Mouse (Mus musculus) hindbrain, embryonic 11.5 days (tissue): ENCODE measurements around the gene Cpeb2. TPM values are rescaled to one million over a fixed set of nuclear protein-coding genes. Genes with fewer than 3 reads are reported as not detected.

Experiments used
- ATAC-seq: fragments of 200-750 bp; cut with Nextera tagmentation; 2 replicates; pipeline ENCODE4 v1.8.0; 2017; ENCODE audit warnings: mild to moderate bottlenecking, moderate TSS enrichment, moderate library complexity; ENCODE audit not compliant: low FRiP score
- DNase-seq: peaks from one replicate; pipeline ENCODE4 v3.0.0-alpha.2; 2015; ENCODE audit warnings: low spot score
- H3K27ac ChIP-seq: fragments of 300-500 bp; sonication (generic); 2 replicates; pipeline ENCODE4 v1.5.1; 2014; ENCODE audit warnings: mild to moderate bottlenecking, low read depth, low read length
- H3K27me3 ChIP-seq: fragments of 300-500 bp; sonication (generic); 2 replicates; pipeline ENCODE4 v1.6.1; 2014; ENCODE audit warnings: mild to moderate bottlenecking, low read length, moderate library complexity, mixed read lengths; ENCODE audit not compliant: control insufficient read depth, insufficient read depth
- H3K36me3 ChIP-seq: fragments of 300-500 bp; sonication (generic); 2 replicates; pipeline ENCODE4 v1.6.1; 2014; ENCODE audit warnings: mild to moderate bottlenecking, low read length, moderate library complexity, mixed read lengths; ENCODE audit not compliant: control insufficient read depth, insufficient read depth
- H3K4me1 ChIP-seq: fragments of 300-500 bp; sonication (generic); replicated peaks from 2 replicates; pipeline ENCODE4 v1.6.1; 2014; ENCODE audit warnings: low read length, mixed read lengths; ENCODE audit not compliant: control insufficient read depth, insufficient read depth
- H3K4me2 ChIP-seq: fragments of 300-500 bp; sonication (generic); replicated peaks from 2 replicates; pipeline ENCODE4 v1.6.1; 2014; ENCODE audit warnings: mild to moderate bottlenecking, low read depth, low read length
- H3K4me3 ChIP-seq: fragments of 300-500 bp; sonication (generic); 2 replicates; pipeline ENCODE4 v1.5.1; 2014; ENCODE audit warnings: low read depth, low read length
- H3K9ac ChIP-seq: fragments of 300-500 bp; sonication (generic); 2 replicates; pipeline ENCODE4 v1.6.1; 2014; ENCODE audit warnings: low read depth, low read length
- H3K9me3 ChIP-seq: fragments of 300-500 bp; sonication (generic); 2 replicates; pipeline ENCODE4 v1.6.1; 2016; ENCODE audit warnings: low read length; ENCODE audit not compliant: control insufficient read depth
- WGBS: fragments of 180-500 bp; shearing (Covaris S2); extraction: QIAGEN DNeasy Blood & Tissue Kit; methylation state at CpG from one replicate; pipeline ENCODE4 v1.1.7; 2014; 5-methylcytosine and 5-hydroxymethylcytosine counted together
- polyA plus RNA-seq: library from polyadenylated mRNA; unstranded; fragments of >200 nt; fragmentation: Nextera tagmentation; extraction: Ambion mirVana; gene quantifications from 2 replicates; pipeline ENCODE4 v1.2.1, GENCODE M21; 2014

Cpeb2 gene
- polyA plus RNA-seq, 1 experiment from 2014 or later: 6.8 TPM

DNA sequence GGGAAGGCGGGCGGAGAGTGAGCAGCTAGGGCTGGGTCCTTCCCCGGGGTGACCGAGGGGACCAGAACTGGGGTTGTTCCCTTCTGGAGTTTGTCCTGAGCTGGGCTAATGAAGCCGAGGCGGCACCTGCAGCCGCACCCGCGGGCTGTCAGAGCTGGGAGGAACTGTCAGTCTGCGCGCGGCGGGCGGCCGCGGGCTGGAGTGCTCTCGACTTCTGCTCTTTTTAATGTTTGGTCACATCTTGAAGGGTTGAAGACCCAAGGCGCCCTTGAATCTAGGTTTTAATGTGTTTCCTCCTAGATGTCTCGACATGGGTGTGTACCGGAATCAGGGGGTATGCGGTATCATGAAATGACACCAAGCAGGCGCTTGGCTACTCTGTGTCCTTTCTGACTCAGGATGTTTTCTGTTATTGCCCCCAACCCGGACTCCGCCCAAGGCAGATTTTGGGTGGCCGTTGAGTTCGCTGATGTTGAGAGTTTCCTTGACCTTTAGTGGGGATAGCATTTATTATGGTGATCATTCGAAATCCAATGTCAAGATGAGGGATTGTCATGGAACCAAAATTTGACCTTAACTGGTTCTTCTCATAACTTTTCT lies 2.3 kb downstream of the Cpeb2 start:
- ATAC-seq (no peak), DNase-seq (peak; percentile 60)
- H3K36me3 ChIP-seq: no peaks in the 10 kb centered on the region

DNA sequence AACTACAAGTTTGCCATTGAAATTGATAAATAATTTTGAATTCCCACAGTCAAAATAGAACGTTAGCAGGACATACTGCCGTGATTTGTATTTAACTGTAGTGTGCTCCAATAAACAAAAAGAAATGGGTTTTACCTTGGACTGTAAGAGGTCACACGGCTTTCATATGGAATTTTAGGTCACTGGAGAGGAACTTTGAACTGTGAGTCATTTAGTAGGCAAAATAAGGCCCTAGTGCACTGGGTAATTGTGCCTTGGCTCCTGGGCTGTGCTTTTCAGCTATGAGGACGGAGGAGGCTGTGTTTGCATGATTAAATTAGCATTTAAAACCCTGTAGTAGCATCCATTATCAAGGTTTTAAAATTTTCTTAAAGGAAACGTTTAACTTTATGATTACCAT lies 3.0 kb downstream of the Cpeb2 start:
- Histone ChIP-seq H3K4me1 (no peaks in the 10 kb centered on the region), H3K9ac (no peak overlapping the region), H3K27me3 (no peaks in the 10 kb centered on the region), H3K9me3 (no peaks in the 10 kb centered on the region), H3K4me2 (peak overlapping the region; percentile 85), H3K4me3 (peak overlapping the region; percentile 94), H3K27ac (no peak overlapping the region), H3K36me3 (no peaks in the 10 kb centered on the region)
- DNase-seq (peak; percentile 9), ATAC-seq (no peak)
- WGBS: 32% methylated on average over 5 of the region's 5 CpGs

More for the DNA sequence above, 2.3 kb downstream of the Cpeb2 start:
- no peaks in the 10 kb centered on the region for H3K4me1 ChIP-seq
- WGBS: 2% methylated on average over 27 of the region's 27 CpGs
- peak overlapping the region; percentile 85 for H3K4me2 ChIP-seq
- peak overlapping the region; percentile 94 for H3K4me3 ChIP-seq
- peak overlapping the region; percentile 92 for H3K9ac ChIP-seq
- H3K9me3 ChIP-seq: no peaks in the 10 kb centered on the region
- H3K27ac ChIP-seq: peak overlapping the region; percentile 98
- H3K27me3 ChIP-seq: no peaks in the 10 kb centered on the region

DNA sequence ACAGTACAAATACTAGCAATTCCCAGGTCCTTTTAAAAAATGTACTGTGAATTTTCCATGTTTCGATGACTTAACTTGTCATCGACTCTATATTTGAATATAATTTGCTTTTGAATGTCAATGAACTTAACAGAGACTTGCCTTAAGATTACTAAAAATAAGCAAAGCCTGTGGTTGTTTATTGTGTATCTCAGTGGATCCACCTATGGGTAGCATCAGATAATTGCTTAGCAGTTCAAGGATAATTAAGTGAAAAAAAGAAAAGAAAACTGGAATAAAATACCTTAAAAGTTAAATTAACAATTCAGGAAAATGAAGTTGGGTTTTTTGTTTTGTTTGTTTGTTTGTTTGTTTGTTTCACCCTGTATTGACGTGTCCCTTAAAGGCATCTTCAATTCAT lies 3.5 kb downstream of the Cpeb2 start:
- 79% methylated on average over 3 of the region's 3 CpGs for WGBS
- Histone ChIP-seq H3K27me3 (no peaks in the 10 kb centered on the region), H3K4me2 (no peak overlapping the region), H3K27ac (no peak overlapping the region), H3K4me1 (no peaks in the 10 kb centered on the region), H3K9ac (no peak overlapping the region), H3K36me3 (no peaks in the 10 kb centered on the region), H3K9me3 (no peaks in the 10 kb centered on the region), H3K4me3 (no peak overlapping the region)
- no peak for ATAC-seq
- DNase-seq: peak; percentile 5

DNA sequence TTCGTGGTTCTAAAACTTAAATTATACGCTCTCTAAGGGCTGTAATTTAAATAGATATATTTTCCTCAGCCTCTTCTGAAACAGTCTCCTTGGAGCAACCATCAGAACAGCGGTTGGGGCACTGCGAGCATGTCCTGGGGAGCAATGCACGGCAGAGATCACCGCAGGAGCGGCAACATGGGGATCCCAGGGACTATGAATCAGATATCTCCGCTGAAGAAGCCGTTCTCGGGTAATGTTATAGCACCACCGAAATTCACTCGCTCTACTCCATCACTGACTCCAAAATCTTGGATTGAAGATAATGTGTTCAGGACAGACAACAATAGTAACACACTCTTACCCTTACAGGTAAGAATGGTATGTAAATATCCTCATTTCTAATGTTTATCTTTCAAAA lies 4.3 kb downstream of the Cpeb2 start:
- Histone ChIP-seq H3K9ac (no peak overlapping the region), H3K27me3 (no peaks in the 10 kb centered on the region), H3K4me3 (no peak overlapping the region), H3K27ac (no peak overlapping the region), H3K9me3 (no peaks in the 10 kb centered on the region), H3K36me3 (no peaks in the 10 kb centered on the region), H3K4me2 (no peak overlapping the region), H3K4me1 (no peaks in the 10 kb centered on the region)
- 65% methylated on average over 12 of the region's 12 CpGs for WGBS
- DNase-seq (no peak), ATAC-seq (no peak)

DNA sequence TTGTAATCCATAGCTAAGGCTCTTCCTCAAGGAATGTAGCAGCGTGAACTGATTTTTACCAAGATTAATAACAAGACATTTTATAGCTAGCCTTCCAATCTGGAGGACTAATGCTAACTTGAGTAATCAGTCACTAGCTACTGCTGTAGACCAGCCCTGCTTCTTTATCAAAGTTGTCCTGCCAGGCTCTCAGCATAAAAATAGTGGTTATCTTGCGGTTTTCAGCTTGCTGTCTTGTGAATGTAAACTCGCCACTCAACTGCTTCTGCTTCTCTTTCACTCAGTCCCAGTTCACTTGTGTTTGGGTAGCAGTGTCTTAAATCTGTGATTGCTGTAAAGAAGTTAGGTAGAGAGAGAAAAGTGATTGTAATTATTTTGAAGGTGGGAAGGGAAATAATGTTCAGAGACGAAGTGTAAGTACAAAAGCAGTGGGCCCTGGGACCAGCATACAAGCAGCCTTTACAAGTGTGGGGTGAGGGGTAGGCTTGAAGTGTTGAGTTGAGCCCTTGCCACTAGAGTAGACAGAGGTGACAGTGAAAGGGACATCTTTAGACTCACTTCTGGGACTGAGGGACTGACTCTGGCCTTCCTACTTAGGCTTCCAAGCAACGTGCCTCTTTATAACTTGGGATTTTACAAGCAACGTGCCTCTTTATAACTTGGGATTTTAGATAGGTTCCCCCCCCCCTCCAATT lies 6.3 kb downstream of the Cpeb2 start:
- no peak overlapping the region for H3K9ac ChIP-seq
- ATAC-seq: no peak
- no peak overlapping the region for H3K27ac ChIP-seq
- no peak for DNase-seq
- no peaks in the 10 kb centered on the region for H3K4me1 ChIP-seq
- no peaks in the 10 kb centered on the region for H3K36me3 ChIP-seq
- no peaks in the 10 kb centered on the region for H3K9me3 ChIP-seq
- no peaks in the 10 kb centered on the region for H3K27me3 ChIP-seq
- H3K4me2 ChIP-seq: no peak overlapping the region
- WGBS: 77% methylated on average over 6 of the region's 6 CpGs
- H3K4me3 ChIP-seq: no peak overlapping the region

DNA sequence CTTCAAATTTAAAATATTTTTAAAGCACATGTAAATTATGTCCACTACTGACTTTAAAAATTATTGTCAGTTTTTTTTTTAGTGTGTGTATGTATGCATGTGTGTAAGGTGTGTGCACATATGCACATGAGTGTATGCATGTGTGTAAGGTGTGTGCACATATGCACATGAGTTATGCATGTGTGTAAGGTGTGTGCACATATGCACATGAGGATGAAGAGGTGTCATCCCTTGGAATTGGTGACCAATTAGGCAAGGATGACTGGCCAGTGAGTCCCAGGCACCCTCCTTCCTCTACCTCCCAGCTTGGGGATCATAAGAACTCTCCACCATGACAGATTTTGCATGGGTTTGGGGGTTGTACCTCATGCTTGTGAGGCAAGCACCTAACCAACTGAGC lies 7.8 kb downstream of the Cpeb2 start:
- Histone ChIP-seq H3K9ac (no peak overlapping the region), H3K9me3 (no peaks in the 10 kb centered on the region), H3K27me3 (no peaks in the 10 kb centered on the region), H3K4me1 (no peaks in the 10 kb centered on the region), H3K27ac (no peak overlapping the region), H3K4me3 (no peak overlapping the region), H3K4me2 (no peak overlapping the region), H3K36me3 (no peaks in the 10 kb centered on the region)
- DNase-seq: no peak
- ATAC-seq: no peak

DNA sequence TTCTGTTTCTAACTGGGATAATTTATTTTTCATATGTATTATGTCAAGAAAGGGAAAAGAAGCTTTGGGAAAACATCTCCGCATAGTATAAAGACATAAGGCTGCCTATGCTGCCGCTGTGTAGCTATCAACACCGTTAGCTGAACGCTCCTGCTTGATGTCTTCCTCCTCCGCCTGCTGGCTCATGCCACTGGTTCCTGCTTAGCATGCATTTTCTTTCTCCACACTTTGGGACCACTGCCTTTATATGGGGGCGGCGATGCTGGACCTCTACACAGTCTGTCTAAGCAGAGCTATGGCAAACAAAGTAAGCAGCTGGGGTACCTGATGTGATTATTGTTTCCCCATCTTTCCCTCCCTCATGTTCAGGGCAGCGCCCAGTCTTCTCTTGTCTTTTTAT lies 13.3 kb downstream of the Cpeb2 start:
- Histone ChIP-seq H3K9me3 (no peaks in the 10 kb centered on the region), H3K4me2 (no peak overlapping the region), H3K36me3 (no peaks in the 10 kb centered on the region), H3K4me1 (no peaks in the 10 kb centered on the region), H3K27me3 (no peaks in the 10 kb centered on the region), H3K27ac (no peak overlapping the region), H3K4me3 (no peak overlapping the region), H3K9ac (no peak overlapping the region)
- WGBS: 86% methylated on average over 8 of the region's 8 CpGs
- DNase-seq (no peak), ATAC-seq (no peak)

DNA sequence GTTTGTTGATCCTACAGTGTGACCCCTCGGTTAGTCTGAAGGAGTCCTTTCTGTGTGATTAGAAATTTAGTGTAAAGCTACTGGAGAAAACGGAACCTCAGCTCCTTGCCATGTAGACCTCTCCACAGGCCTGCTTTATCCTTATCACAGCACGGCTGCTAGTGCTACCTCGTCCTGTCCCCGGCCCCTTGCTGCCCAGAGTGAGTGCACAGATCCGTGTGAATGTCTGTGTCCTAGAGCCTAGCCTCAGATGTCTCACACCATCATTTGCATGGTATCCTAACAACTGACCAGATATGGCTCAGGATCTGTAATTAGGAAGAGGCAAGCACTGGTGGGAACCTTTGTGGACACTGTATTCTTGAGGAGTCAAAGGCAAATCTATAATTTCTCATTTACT lies 14.0 kb downstream of the Cpeb2 start:
- Histone ChIP-seq H3K4me2 (no peak overlapping the region), H3K4me1 (no peaks in the 10 kb centered on the region), H3K9me3 (no peaks in the 10 kb centered on the region), H3K9ac (no peak overlapping the region), H3K27ac (no peak overlapping the region), H3K4me3 (no peak overlapping the region), H3K27me3 (no peaks in the 10 kb centered on the region), H3K36me3 (no peaks in the 10 kb centered on the region)
- ATAC-seq (no peak), DNase-seq (no peak)
- 87% methylated on average over 6 of the region's 6 CpGs for WGBS

DNA sequence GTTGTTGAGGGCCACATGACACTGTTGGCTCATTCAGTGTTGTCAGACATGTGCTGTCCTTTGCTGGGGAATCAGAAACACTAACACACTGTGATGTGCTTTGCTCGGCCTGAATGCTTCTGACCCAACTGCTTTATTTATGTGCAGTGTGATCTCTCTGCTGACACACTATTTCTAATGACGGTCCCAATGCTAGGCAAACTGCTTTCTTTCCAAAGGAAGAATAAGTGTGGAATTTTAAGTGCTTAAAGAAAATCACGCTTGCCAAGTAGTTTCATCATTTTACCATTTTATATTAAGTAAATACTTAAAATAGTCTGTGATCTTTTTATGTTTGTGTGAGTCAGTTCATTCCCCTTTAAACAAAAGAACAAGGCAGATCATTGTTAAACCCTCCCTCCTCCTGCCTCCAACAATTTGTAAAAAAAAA lies 15.0 kb downstream of the Cpeb2 start:
- H3K27me3 ChIP-seq: no peaks in the 10 kb centered on the region
- ATAC-seq (no peak), DNase-seq (no peak)
- H3K4me2 ChIP-seq: no peak overlapping the region
- no peaks in the 10 kb centered on the region for H3K36me3 ChIP-seq
- no peaks in the 10 kb centered on the region for H3K4me1 ChIP-seq
- WGBS: 55% methylated on average over 3 of the region's 3 CpGs
- H3K4me3 ChIP-seq: no peak overlapping the region
- H3K27ac ChIP-seq: no peak overlapping the region
- no peaks in the 10 kb centered on the region for H3K9me3 ChIP-seq
- H3K9ac ChIP-seq: no peak overlapping the region
